9 mouse cellular contexts compared by ENCODE assay signal in the genomic region with DNA sequence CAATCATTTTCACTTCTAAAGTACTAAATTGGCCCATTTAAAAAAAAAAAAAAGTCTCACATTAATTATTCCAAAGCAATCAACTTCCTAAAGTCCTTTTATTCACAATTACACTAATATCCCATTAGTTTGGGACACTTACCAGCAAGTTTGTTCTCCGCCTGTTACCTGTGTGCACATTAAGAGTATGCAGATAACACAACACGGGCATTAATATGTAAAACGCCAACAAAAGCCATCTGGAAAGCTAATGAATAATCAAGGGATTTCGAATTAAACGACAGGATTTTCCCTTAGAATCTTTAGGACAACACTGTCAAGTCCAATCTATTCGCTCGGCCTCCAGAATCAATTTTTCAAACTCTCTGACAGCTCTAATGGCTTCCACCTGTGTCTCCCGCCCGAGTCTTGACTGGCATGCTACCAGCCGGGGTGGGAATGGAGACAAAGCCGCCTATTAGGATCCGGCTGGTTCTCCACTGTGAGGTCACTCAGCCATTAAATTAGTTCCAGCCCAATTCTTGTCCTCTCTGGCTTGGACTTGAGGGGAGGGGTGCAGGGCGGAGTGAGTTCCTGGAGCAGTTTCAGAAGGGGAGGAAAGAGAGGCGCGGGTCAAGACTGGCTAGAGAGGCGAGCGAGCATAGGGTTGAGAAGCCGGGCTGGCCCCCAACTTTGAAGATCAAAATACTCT.
DNase-seq lines count a peak whose midpoint lies in the region; ATAC-seq and TF ChIP-seq lines count a peak whose summit lies in the region.
"Had no signal": no experiment of that assay in that cellular context is flagged by ENCODE, and none has a peak within 500 bp of the region (broad histone marks: within the 10 kb centered on the region; RNA-seq: fewer than 3 reads in every experiment).

No protein-coding gene starts in this region.

- peaks cover 12% of the 10 kb centered on the region for H3K36me3 ChIP-seq in forebrain, embryonic 10.5 days (replicated peaks)
- H3K36me3 ChIP-seq in neural tube, embryonic 15.5 days = no peaks in the 10 kb centered on the region

- peak; percentile 76 for ATAC-seq in neural tube, embryonic 15.5 days (ENCODE audit: low FRiP score)

- WGBS in forebrain, embryonic 10.5 days = 9% methylated on average over 18 of the region's 18 CpGs
- 12% methylated on average over 18 of the region's 18 CpGs for WGBS in neural tube, embryonic 15.5 days
- 61% methylated on average over 18 of the region's 18 CpGs for WGBS in lung, adult 2 months

- H3K27ac ChIP-seq in forebrain, embryonic 10.5 days = peak overlapping the region; percentile 62
- no peak overlapping the region for H3K27ac ChIP-seq in neural tube, embryonic 15.5 days (replicated peaks)

- H3K9me3 ChIP-seq in forebrain, embryonic 10.5 days = 0 out of 2 replicates have a peak, but pooled peaks cover under 1% of the 10 kb centered on the region
- H3K9me3 ChIP-seq in neural tube, embryonic 15.5 days (replicated peaks) = no peaks in the 10 kb centered on the region

- TF ChIP-seq POLR2A in lung, adult 2 months (IDR thresholded peaks at IDR 0.05; ENCODE audit: borderline replicate concordance, extremely low read depth, low read depth, low read length) = no peak

- H3K9ac ChIP-seq in neural tube, embryonic 15.5 days (replicated peaks) = no peak overlapping the region

- intact Hi-C loops in heart, postnatal 36 days (cut with DNase I) = no loop called here

- peak; percentile 27 to 38 for DNase-seq in urinary bladder, postnatal 36 days (ENCODE audit: low spot score in 2 of 2)
- DNase-seq in urinary bladder, postnatal 10 days (ENCODE audit: low spot score) = no peak
- DNase-seq in forebrain, embryonic 10.5 days (ENCODE audit: extremely low spot score, low spot score) = peak; percentile 88
- peak; percentile 46 to 59 for DNase-seq in heart, postnatal 36 days
- DNase-seq in layer of hippocampus, adult 8-10 months (ENCODE audit: low spot score in 2 of 2) = peak; percentile 44 to 57
- no peak for DNase-seq in lung, adult 2 months
- no peak for DNase-seq in lung, postnatal 14 days

- H3K27me3 ChIP-seq in forebrain, embryonic 10.5 days (ENCODE audit: poor library complexity, severe bottlenecking) = peaks cover 93% of the 10 kb centered on the region
- peaks cover 81% of the 10 kb centered on the region for H3K27me3 ChIP-seq in neural tube, embryonic 15.5 days (replicated peaks)

- no peak overlapping the region; the same call in 1 of the 2 replicates for H3K4me3 ChIP-seq in forebrain, embryonic 10.5 days
- no peak overlapping the region for H3K4me3 ChIP-seq in neural tube, embryonic 15.5 days (replicated peaks)
- no peak overlapping the region for H3K4me3 ChIP-seq in lung, adult 2 months (replicated peaks; ENCODE audit: extremely low read depth, low read depth, low read length)
- H3K4me3 ChIP-seq: myocyte had no signal

- TF ChIP-seq CTCF in lung, adult 2 months (IDR thresholded peaks at IDR 0.05; ENCODE audit: insufficient read depth, low read length) = no peak

- peak overlapping the region; percentile 31 for H3K4me2 ChIP-seq in neural tube, embryonic 15.5 days

- H3K4me1 ChIP-seq in forebrain, embryonic 10.5 days = peaks cover 50% of the 10 kb centered on the region
- peaks cover 17% of the 10 kb centered on the region for H3K4me1 ChIP-seq in neural tube, embryonic 15.5 days
- peaks cover 3% of the 10 kb centered on the region; the same call in 1 of the 2 replicates for H3K4me1 ChIP-seq in lung, adult 2 months (ENCODE audit: control insufficient read depth, insufficient read depth, low read length)

Comparison
In these comparisons a context has a peak if more than half of its experiments do, and no peak if none do; other contexts are left out.
1. DNase-seq: peak in urinary bladder, postnatal 36 days (2 of 2), forebrain, embryonic 10.5 days (single experiment), heart, postnatal 36 days (2 of 2) and layer of hippocampus, adult 8-10 months (2 of 2); none in urinary bladder, postnatal 10 days (single experiment), lung, adult 2 months (single experiment) and lung, postnatal 14 days (single experiment).